Mouse (Mus musculus): Measurements from ENCODE around the gene Thbs1. TPM values are rescaled to one million over a fixed set of nuclear protein-coding genes. Genes with fewer than 3 reads are reported as not detected.

Thbs1 gene
- polyA plus RNA-seq, 1 experiment: 11.7 TPM

DNA sequence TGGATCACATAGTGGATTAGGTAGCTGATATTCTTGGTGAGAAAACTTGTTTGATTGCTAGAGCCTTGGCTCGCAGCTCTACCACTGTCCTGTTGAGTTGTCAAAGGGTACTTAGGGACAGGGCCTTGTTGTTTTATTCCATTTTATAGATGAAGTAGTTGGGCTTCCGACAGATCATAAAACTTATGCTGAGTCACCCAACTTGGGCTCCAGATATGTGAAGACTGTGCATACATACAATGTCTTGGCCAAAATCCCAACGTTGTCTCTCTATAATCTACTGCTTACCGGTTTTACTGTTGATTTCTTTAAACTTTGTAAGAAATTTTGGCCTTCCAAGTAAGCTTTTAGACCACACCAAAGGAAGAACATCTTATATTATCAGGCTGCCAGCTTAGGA lies 36.5 kb upstream of the Thbs1 start:
- Histone ChIP-seq H3K36me3 (ENCODE audit: control insufficient read depth, insufficient read depth, low read length) (no peaks in the 10 kb centered on the region), H3K4me1 (ENCODE audit: control insufficient read depth, insufficient read depth, insufficient read length) (no peaks in the 10 kb centered on the region)
- WGBS: 76% methylated on average over 4 of the region's 4 CpGs

DNA sequence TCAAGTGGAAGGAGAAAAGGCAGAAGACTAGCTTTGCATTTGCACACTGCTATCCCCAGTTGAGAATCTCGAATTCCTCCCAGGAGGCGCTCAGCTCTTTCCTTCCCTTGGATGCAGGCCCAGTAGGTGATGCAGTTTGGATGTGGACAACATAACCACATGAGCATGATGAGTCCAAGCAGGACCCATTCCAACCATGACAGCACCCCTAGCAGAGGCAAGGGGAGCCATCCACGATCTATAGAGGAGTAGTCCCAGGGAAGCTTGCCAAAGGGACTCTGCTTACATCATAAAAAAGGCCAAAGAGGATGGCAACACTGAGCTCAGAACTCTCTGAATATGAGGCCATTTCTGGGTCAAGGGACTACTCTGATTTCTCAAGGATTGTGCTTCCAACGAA lies 32.5 kb upstream of the Thbs1 start:
- DNase-seq (ENCODE audit: low read depth in 1 of 2, low spot score in 2 of 2): no peak
- Histone ChIP-seq H3K36me3 (ENCODE audit: control insufficient read depth, insufficient read depth, low read length) (no peaks in the 10 kb centered on the region), H3K4me3 (ENCODE audit: extremely low read depth, insufficient read depth, insufficient read length) (no peak overlapping the region), H3K27ac (ENCODE audit: insufficient read depth, low read length) (no peak overlapping the region), H3K27me3 (ENCODE audit: control insufficient read depth, insufficient read depth, low read length) (no peaks in the 10 kb centered on the region), H3K4me1 (ENCODE audit: control insufficient read depth, insufficient read depth, insufficient read length) (no peaks in the 10 kb centered on the region)
- no peak for TF ChIP-seq POLR2A (IDR thresholded peaks at IDR 0.05; ENCODE audit: low read depth, low read length)
- no peak for TF ChIP-seq CTCF (IDR thresholded peaks at IDR 0.05; ENCODE audit: extremely low read depth, insufficient read depth, insufficient read length, insufficient replicate concordance)
- 87% methylated on average over 4 of the region's 4 CpGs for WGBS

More for the DNA sequence above, 36.5 kb upstream of the Thbs1 start:
- TF ChIP-seq POLR2A (IDR thresholded peaks at IDR 0.05; ENCODE audit: low read depth, low read length) (no peak), CTCF (IDR thresholded peaks at IDR 0.05; ENCODE audit: extremely low read depth, insufficient read depth, insufficient read length, insufficient replicate concordance) (no peak)
- Histone ChIP-seq H3K27me3 (ENCODE audit: control insufficient read depth, insufficient read depth, low read length) (no peaks in the 10 kb centered on the region), H3K27ac (ENCODE audit: insufficient read depth, low read length) (no peak overlapping the region), H3K4me3 (ENCODE audit: extremely low read depth, insufficient read depth, insufficient read length) (no peak overlapping the region)
- no peak for DNase-seq (ENCODE audit: low read depth in 1 of 2, low spot score in 2 of 2)

DNA sequence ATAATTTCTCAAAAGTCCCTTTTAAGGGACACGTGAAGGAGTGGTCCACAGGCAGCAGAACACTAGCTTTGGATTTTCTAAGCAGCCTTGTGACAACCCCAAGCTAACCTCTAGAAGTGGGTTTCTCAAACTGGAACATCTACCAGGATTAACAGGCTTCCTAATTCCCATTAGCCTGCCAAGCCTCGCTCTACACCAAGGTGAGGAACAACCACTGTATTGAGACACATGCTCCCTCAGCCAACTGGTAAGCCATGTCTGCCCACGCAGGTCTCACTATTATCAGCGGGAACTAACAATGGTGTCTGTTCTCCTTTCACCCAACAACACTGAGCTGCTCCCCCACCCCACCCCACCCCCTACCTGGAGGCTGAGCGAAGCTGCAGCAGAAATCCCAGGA lies 30.1 kb upstream of the Thbs1 start:
- no peaks in the 10 kb centered on the region for H3K27me3 ChIP-seq (ENCODE audit: control insufficient read depth, insufficient read depth, low read length)
- H3K27ac ChIP-seq (ENCODE audit: insufficient read depth, low read length): no peak overlapping the region
- no peak for TF ChIP-seq CTCF (IDR thresholded peaks at IDR 0.05; ENCODE audit: extremely low read depth, insufficient read depth, insufficient read length, insufficient replicate concordance)
- TF ChIP-seq POLR2A (IDR thresholded peaks at IDR 0.05; ENCODE audit: low read depth, low read length): no peak
- no peaks in the 10 kb centered on the region for H3K36me3 ChIP-seq (ENCODE audit: control insufficient read depth, insufficient read depth, low read length)
- no peaks in the 10 kb centered on the region for H3K4me1 ChIP-seq (ENCODE audit: control insufficient read depth, insufficient read depth, insufficient read length)
- DNase-seq (ENCODE audit: low read depth in 1 of 2, low spot score in 2 of 2): no peak
- H3K4me3 ChIP-seq (ENCODE audit: extremely low read depth, insufficient read depth, insufficient read length): no peak overlapping the region
- WGBS: 94% methylated on average over 5 of the region's 5 CpGs

DNA sequence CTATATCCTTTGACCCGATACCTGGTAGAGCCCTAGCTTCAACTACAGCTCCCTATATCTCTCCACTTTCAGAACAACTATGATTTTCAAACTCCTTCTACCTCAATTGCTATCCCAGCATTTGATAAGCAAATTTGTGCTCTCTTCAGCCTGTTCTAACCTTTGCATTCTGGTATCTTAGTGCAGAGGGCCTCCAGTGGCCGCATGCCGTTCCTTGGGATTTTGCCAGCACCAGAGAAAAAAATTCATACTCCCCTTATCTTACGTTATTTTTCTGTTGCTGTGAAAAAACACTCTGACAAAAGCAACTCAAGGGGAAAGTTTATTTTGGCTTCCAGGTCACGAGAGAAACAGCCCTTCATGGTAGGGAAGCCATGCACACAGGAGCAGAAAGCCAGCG lies 28.0 kb upstream of the Thbs1 start:
- no peak for TF ChIP-seq CTCF (IDR thresholded peaks at IDR 0.05; ENCODE audit: extremely low read depth, insufficient read depth, insufficient read length, insufficient replicate concordance)
- no peak for TF ChIP-seq POLR2A (IDR thresholded peaks at IDR 0.05; ENCODE audit: low read depth, low read length)
- WGBS: 78% methylated on average over 6 of the region's 6 CpGs
- Histone ChIP-seq H3K4me3 (ENCODE audit: extremely low read depth, insufficient read depth, insufficient read length) (no peak overlapping the region), H3K36me3 (ENCODE audit: control insufficient read depth, insufficient read depth, low read length) (no peaks in the 10 kb centered on the region), H3K27ac (ENCODE audit: insufficient read depth, low read length) (no peak overlapping the region), H3K27me3 (ENCODE audit: control insufficient read depth, insufficient read depth, low read length) (no peaks in the 10 kb centered on the region), H3K4me1 (ENCODE audit: control insufficient read depth, insufficient read depth, insufficient read length) (no peaks in the 10 kb centered on the region)
- DNase-seq (ENCODE audit: low read depth in 1 of 2, low spot score in 2 of 2): no peak

DNA sequence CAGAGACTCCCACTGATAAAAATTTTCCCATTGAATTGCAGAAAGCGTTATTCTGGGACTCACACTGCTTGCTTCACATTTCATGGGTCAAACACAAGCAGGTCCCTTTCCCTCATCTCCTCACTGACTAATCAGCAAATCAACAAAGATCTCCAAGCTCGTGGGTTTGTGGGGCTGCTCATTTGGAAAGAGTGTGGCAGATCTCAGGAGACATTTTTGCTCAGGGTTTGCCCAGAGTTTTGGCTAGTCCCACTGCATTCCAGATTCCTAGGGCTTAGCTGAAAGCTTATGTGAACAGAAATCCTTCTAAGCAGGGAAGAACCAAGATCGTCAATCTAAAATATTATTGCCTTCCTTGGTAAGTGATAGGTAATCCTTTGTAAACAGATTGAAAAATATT lies 27.0 kb upstream of the Thbs1 start:
- Histone ChIP-seq H3K36me3 (ENCODE audit: control insufficient read depth, insufficient read depth, low read length) (no peaks in the 10 kb centered on the region), H3K27ac (ENCODE audit: insufficient read depth, low read length) (no peak overlapping the region), H3K4me1 (ENCODE audit: control insufficient read depth, insufficient read depth, insufficient read length) (no peaks in the 10 kb centered on the region), H3K4me3 (ENCODE audit: extremely low read depth, insufficient read depth, insufficient read length) (no peak overlapping the region), H3K27me3 (ENCODE audit: control insufficient read depth, insufficient read depth, low read length) (no peaks in the 10 kb centered on the region)
- no peak for DNase-seq (ENCODE audit: low read depth in 1 of 2, low spot score in 2 of 2)
- 81% methylated on average over 3 of the region's 3 CpGs for WGBS
- TF ChIP-seq POLR2A (IDR thresholded peaks at IDR 0.05; ENCODE audit: low read depth, low read length): no peak

DNA sequence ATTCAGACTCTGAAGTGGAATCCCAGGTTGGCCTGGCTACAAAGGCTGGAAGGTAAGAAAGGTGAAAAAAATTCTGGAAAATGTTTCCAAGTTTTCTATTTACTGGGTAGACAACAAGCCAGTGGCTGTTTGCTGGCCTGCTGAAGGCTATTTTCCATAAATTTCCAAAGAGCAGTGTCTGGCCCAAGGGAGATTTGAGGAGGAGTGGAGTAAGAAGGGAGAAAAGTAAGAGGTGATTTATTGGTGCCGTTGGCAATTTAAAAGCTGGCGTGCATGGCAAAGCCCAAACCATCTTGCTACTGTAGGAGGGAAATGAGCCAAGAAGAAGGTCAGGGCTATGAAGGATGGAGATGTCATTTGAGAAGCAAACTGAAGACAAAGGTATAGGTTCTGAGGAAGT lies 26.0 kb upstream of the Thbs1 start:
- H3K4me1 ChIP-seq (ENCODE audit: control insufficient read depth, insufficient read depth, insufficient read length): no peaks in the 10 kb centered on the region
- H3K36me3 ChIP-seq (ENCODE audit: control insufficient read depth, insufficient read depth, low read length): no peaks in the 10 kb centered on the region
- no peak for DNase-seq (ENCODE audit: low read depth in 1 of 2, low spot score in 2 of 2)
- no peak overlapping the region for H3K4me3 ChIP-seq (ENCODE audit: extremely low read depth, insufficient read depth, insufficient read length)
- TF ChIP-seq POLR2A (IDR thresholded peaks at IDR 0.05; ENCODE audit: low read depth, low read length) (no peak), CTCF (IDR thresholded peaks at IDR 0.05; ENCODE audit: extremely low read depth, insufficient read depth, insufficient read length, insufficient replicate concordance) (no peak)
- H3K27ac ChIP-seq (ENCODE audit: insufficient read depth, low read length): no peak overlapping the region
- 89% methylated on average over 2 of the region's 2 CpGs for WGBS
- H3K27me3 ChIP-seq (ENCODE audit: control insufficient read depth, insufficient read depth, low read length): no peaks in the 10 kb centered on the region

DNA sequence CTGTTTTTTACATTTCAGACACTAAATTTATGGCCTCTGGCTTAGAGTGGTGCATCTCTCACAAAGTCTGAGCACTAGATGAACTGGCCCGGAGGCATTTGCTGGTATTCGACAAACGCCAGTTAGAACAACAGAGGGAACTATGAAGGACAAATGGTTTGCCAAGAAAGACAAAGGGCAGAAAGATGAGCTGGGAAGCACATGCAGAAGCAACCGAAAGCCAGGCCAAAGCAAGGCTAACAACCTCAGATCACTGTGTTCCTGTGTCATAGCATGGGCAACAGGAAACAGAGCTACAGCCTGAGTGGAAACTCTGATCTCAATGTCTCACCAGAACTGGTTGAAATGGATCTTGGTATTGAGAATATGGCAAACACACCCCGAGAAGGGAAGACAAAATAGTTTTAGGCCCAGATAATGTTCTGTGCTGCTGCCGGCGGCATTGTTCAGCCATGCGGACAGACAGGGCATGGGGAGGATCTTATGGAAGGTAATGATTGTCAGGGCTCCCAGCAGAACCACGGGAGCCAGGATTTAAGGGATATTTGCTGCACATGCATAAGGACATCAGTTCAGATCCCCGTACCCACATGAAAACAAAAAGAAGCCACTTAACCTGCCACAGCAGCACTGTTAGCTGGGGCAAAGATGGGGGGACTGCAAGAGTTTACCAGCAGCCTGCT lies 24.5 kb upstream of the Thbs1 start:
- Histone ChIP-seq H3K27me3 (ENCODE audit: control insufficient read depth, insufficient read depth, low read length) (no peaks in the 10 kb centered on the region), H3K36me3 (ENCODE audit: control insufficient read depth, insufficient read depth, low read length) (no peaks in the 10 kb centered on the region), H3K4me1 (ENCODE audit: control insufficient read depth, insufficient read depth, insufficient read length) (no peaks in the 10 kb centered on the region), H3K27ac (ENCODE audit: insufficient read depth, low read length) (no peak overlapping the region), H3K4me3 (ENCODE audit: extremely low read depth, insufficient read depth, insufficient read length) (no peak overlapping the region)
- DNase-seq (ENCODE audit: low read depth in 1 of 2, low spot score in 2 of 2): no peak
- TF ChIP-seq CTCF (IDR thresholded peaks at IDR 0.05; ENCODE audit: extremely low read depth, insufficient read depth, insufficient read length, insufficient replicate concordance) (no peak), POLR2A (IDR thresholded peaks at IDR 0.05; ENCODE audit: low read depth, low read length) (no peak)
- 89% methylated on average over 10 of the region's 10 CpGs for WGBS

Data from spleen, adult 2 months (tissue).